Mouse (Mus musculus) gastrocnemius, adult 2 months (tissue): ENCODE measurements around the gene Srrm1. TPM values are rescaled to one million over a fixed set of nuclear protein-coding genes. Genes with fewer than 3 reads are reported as not detected.
"Not testable (repeated sequence)": the region's sequence is repeated elsewhere in the genome, so short reads cannot be mapped to it uniquely, and the experiment has no call there.

Source experiments
- DNase-seq: peaks from one replicate; pipeline ENCODE4 v3.0.0; 2022
- H3K27ac ChIP-seq: fragments of 200-600 bp; 2 replicates; pipeline ENCODE4 v1.8.1; 2022; ENCODE audit warnings: mild to moderate bottlenecking
- H3K4me3 ChIP-seq: fragments of 200-600 bp; 2 replicates; pipeline ENCODE4 v1.8.1; 2022; ENCODE audit warnings: mild to moderate bottlenecking, moderate library complexity
- CTCF ChIP-seq: fragments of 200-600 bp; IDR thresholded peaks from 2 replicates; pipeline ENCODE4 v1.8.1; 2022; ENCODE audit warnings: antibody characterized with exemption, mild to moderate bottlenecking, moderate library complexity
- intact Hi-C: fragments of 180-260 bp; cut with DNase I; formaldehyde crosslinking; loops from one replicate; pipeline ENCODE4 v1.15.1; 2025
- total RNA-seq, 2 experiments: library from RNA; stranded (reverse); gene quantifications; 2 replicates each; pipeline ENCODE4 v1.2.3; 2021

The Srrm1 gene
- total RNA-seq, 2 experiments from 2014 or later: 68.8 to 71.7 TPM

GRCm38 (mm10) chr4:135292477-135293089, 60.5 kb downstream of the Srrm1 start:
- peak; percentile 56 for DNase-seq
- peak overlapping the region; percentile 59 for H3K4me3 ChIP-seq
- H3K27ac ChIP-seq: peak overlapping the region; percentile 73

DNA sequence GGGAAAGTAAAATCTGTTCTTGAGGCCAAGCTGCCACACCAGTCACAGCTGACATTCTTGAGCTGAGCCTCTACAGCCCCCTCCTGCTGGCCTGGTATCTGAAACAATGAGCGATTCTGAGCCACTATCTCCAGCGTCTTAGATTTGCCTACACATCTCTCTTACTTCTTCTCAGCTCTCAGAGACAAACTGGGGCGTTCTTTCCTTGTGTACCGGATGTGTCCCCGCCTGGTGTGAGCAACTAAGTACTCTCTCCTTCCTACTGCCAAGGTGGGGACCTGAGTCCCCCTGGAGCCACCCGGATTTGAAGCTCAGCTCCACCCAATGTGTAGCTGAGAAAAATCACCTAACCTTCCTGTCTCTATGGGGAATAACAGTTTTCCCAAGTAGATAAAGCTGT, 61.3 kb downstream of the Srrm1 start:
- intact Hi-C loops: no loop called here
- no peak for DNase-seq
- Histone ChIP-seq H3K27ac (peak overlapping the region; percentile 73), H3K4me3 (peak overlapping the region; percentile 59; the same call in 1 of the 2 replicates)
- TF ChIP-seq CTCF: no peak

More at GRCm38 (mm10) chr4:135292477-135293089, 60.5 kb downstream of the Srrm1 start:
- intact Hi-C loops: no loop called here
- no peak for TF ChIP-seq CTCF

GRCm38 (mm10) chr4:135291199-135291598, 61.9 kb downstream of the Srrm1 start:
- Histone ChIP-seq H3K4me3 (no peak overlapping the region), H3K27ac (no peak overlapping the region; the same call in 1 of the 2 replicates)
- no peak for DNase-seq
- intact Hi-C loops: no loop called here
- no peak for TF ChIP-seq CTCF

- intact Hi-C loops: no loop called here
- TF ChIP-seq CTCF: no peak
- no peak overlapping the region for H3K4me3 ChIP-seq
- no peak for DNase-seq
- 0 out of 2 replicates have a peak overlapping the region, but pooled peaks have one; percentile 83 for H3K27ac ChIP-seq
Observed at GRCm38 (mm10) chr4:135287975-135288374, 65.1 kb downstream of the Srrm1 start.

DNA sequence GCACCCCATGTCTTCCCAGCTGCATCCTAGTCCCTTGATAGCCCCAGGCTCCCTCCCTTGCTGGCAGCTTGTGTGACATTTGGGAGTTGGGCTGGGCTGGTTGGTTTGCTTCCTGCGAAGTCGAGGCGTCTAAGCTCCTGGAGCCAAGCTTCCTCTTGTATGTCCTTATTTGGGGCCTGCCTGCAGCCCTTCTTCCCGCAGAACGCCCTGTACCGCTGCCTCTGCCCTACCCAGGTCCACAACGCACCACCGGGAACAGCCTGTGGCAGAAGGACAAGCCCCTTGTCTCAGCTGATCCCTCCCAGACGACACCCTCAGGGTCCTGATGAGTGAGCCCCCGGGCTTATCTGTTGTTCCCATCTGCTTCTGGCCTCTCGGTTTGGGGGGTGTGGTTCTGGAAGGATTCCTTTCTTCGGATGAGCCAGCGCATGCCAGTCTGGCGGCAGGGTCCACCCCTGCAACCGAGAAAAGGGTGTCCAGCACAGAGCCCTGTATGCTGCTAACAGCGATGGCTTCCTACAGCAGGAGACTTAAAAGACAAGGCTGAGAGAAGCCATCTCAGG, 66.2 kb downstream of the Srrm1 start:
- Histone ChIP-seq H3K27ac (peak overlapping the region; percentile 83), H3K4me3 (peak overlapping the region; percentile 60)
- DNase-seq: peak; percentile 59
- intact Hi-C loops: no loop called here
- TF ChIP-seq CTCF: no peak

DNA sequence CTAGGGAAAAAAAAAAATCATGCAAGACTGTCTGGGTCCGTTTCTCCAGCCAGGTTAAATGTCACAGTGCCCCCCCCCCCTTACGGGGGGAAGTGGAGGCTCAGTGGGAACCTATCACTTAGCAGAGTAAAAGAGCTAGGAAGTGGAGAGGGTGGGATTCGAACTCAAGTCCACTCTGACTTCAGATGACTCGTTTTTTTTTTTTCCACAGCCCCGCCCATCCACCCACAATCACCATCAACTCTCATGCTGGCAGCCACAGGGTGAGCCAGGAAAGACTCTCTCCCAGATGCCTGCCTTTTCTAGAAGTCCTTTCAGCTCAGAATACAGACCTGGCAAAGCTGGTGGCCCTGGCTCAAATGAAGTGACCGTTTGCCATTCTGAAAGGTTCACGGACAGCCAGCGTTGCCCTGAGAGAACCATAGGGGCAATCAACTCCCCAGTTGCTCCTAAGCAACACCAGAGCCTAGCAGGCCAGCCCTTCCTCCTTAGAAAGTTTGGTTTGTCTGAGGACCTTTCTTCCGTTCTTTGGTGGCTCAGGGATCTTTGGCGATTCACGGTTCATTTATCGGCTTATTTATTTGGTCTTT, 67.0 kb downstream of the Srrm1 start:
- intact Hi-C loops: no loop called here
- DNase-seq: no peak
- Histone ChIP-seq H3K4me3 (peak overlapping the region; percentile 60), H3K27ac (peak overlapping the region; percentile 83)
- no peak for TF ChIP-seq CTCF

DNA sequence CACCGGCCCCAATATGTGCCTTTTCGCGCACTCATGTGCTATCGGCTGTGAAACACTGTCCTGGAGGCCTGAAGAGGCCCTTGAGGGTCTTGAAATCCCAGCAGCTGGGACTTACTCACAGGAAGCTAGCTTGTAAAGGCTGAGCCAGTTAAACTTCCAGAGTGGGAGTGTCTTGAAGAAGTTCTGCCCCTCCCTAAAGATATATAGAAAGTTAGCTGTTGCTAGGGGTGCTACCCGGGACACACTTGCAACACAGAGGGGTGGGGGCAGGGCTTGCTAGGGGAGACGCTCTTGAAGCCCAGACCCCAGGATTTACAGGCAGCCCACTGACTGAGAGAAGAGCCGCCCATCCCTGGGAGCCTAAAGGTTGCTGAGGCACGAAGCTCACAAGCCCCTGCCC, 67.7 kb downstream of the Srrm1 start:
- no peak for TF ChIP-seq CTCF
- Histone ChIP-seq H3K4me3 (no peak overlapping the region), H3K27ac (peak overlapping the region; percentile 83; the same call in 1 of the 2 replicates)
- intact Hi-C loops: no loop called here
- DNase-seq: no peak

- intact Hi-C loops: no loop called here
- H3K27ac ChIP-seq: no peak overlapping the region
- no peak for DNase-seq
- peak; percentile 18; the same call in 1 of the 2 replicates for TF ChIP-seq CTCF
- no peak overlapping the region for H3K4me3 ChIP-seq
Observed at GRCm38 (mm10) chr4:135283875-135284274, 69.2 kb downstream of the Srrm1 start.

GRCm38 (mm10) chr4:135283417-135283816, 69.7 kb downstream of the Srrm1 start:
- DNase-seq: no peak
- Histone ChIP-seq H3K4me3 (no peak overlapping the region), H3K27ac (peak overlapping the region; percentile 59)
- TF ChIP-seq CTCF: no peak
- intact Hi-C loops: no loop called here

DNA sequence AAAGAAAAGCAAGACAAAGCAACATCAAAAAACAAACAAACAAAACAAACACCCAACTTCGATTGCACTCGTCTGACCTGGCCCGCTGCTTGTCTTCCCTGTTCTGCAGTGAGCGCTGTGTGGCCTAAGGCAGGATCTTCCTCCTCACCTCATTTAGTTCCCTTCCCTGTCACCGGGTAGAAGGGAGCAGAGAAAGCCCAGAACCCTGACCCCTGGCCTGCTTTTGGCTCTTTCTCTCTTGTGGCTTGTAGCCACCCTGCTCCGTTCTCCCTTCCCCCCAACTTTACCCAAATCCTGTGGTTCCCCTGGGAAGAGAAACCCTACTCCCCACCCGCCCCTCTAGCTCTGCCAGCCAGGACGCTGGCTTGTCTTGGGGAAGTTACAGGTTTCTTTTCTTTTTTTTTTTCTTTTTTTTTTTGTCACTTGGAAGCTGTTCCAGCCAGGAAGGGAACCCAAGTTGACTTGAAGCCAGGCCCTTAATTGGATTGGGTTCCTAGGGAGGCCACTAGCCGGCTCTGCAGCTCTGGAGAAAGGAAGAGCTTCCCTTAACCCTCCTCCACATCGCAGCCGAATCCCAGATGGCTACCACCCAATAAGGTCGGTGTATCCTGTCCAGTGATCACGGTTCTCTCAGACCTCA, 70.3 kb downstream of the Srrm1 start:
- intact Hi-C loops: no loop called here
- no peak; the same call in 1 of the 2 replicates for TF ChIP-seq CTCF
- DNase-seq: peak; percentile 46
- Histone ChIP-seq H3K27ac (peak overlapping the region; percentile 69), H3K4me3 (no peak overlapping the region)

DNA sequence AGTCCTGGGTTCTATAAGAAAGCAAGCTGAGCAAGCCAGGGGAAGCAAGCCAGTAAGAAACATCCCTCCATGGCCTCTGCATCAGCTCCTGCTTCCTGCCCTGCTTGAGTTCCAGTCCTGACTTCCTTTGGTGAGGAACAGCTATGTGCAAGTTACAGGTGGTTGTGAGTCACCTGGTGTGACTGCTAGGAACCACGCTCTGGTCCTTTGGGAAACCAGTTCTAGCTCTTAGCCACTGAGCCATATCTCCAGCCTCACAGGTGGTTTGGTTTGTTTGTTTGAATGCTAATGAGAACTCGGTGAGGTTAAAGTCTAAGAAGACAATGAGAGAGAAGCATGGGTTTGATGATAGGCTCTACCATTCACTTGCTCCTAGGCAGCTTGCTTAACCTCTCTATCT, 73.1 kb downstream of the Srrm1 start:
- H3K27ac ChIP-seq, DNase-seq, H3K4me3 ChIP-seq, intact Hi-C loops: not testable (repeated sequence)

DNA sequence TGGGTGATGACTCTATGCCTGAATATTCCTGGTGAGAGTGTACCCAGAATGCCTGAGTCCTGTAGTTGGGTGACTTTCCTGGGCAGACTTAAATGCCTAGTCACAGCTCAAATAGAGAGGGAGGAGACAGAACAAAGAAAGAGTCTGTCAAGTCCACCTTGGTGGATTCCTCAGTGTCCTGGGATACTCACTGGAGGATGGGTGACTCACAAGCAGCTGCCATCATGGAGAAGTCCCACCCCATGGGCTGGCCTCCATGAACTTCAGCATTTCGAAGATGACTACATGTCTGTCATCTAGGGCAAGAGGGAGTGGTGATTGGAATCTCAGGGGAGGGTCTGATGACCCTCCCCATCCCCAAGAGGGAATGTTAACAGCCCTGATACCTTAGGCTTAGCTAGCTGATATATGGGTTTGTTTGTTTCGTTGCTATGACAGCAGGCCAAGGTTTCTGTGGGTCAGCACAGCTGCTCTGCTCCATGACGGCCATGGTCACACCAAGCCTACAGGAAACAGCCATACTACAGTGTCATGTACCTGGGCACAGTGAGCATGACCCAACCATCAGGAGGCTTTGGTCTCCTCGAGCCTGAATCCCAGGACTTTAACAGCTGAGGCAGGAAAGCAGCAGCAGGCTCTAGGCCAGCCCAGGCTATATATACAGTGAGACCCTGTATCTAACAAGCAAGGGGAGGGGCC, 76.3 kb downstream of the Srrm1 start:
- TF ChIP-seq CTCF: no peak
- H3K4me3 ChIP-seq: no peak overlapping the region
- intact Hi-C loops: no loop called here
- no peak overlapping the region for H3K27ac ChIP-seq
- DNase-seq: no peak
